Mouse (Mus musculus) thymus, adult 2 months (tissue): Measurements from ENCODE around the gene Ulk3. TPM values are rescaled to one million over a fixed set of nuclear protein-coding genes. Genes with fewer than 3 reads are reported as not detected.

ENCODE experiments used
- DNase-seq: peaks from one replicate; pipeline ENCODE4 v3.0.0; 2021
- H3K27ac ChIP-seq: fragments of 200-500 bp; 2 replicates; pipeline ENCODE4 v1.5.1; 2012; ENCODE audit warnings: low read length, control low read depth; ENCODE audit not compliant: control insufficient read depth, insufficient read depth
- H3K27me3 ChIP-seq: fragments of 200-500 bp; 2 replicates; pipeline ENCODE4 v1.6.1; 2012; ENCODE audit warnings: mild to moderate bottlenecking, low read length, moderate library complexity, mixed read lengths; ENCODE audit not compliant: control insufficient read depth, insufficient read depth
- H3K36me3 ChIP-seq: fragments of 200-500 bp; 2 replicates; pipeline ENCODE4 v1.6.1; 2012; ENCODE audit warnings: mild to moderate bottlenecking, low read length, moderate library complexity; ENCODE audit not compliant: control insufficient read depth, insufficient read depth
- H3K4me1 ChIP-seq: fragments of 200-500 bp; replicated peaks from 2 replicates; pipeline ENCODE4 v1.6.1; 2012; ENCODE audit warnings: low read length; ENCODE audit not compliant: control insufficient read depth, insufficient read depth
- H3K4me3 ChIP-seq: fragments of 200-500 bp; 2 replicates; pipeline ENCODE4 v1.5.1; 2012; ENCODE audit warnings: mild to moderate bottlenecking, low read length, control low read depth, moderate library complexity; ENCODE audit not compliant: control insufficient read depth, insufficient read depth
- CTCF ChIP-seq: fragments of 200-500 bp; IDR thresholded peaks from 2 replicates; pipeline ENCODE4 v1.5.1; 2012; ENCODE audit warnings: mild to moderate bottlenecking, control low read depth, low read length, moderate library complexity, borderline replicate concordance; ENCODE audit not compliant: control insufficient read depth, poor library complexity, insufficient read depth; ENCODE audit errors: extremely low read depth
- POLR2A ChIP-seq: fragments of 200-500 bp; IDR thresholded peaks from 2 replicates; pipeline ENCODE4 v1.6.1; 2012; ENCODE audit warnings: mild to moderate bottlenecking, low read length, control low read depth, moderate library complexity; ENCODE audit not compliant: control insufficient read depth, poor library complexity, insufficient read depth; ENCODE audit errors: extremely low read depth
- WGBS: fragments of 180-500 bp; shearing (Covaris S2); methylation state at CpG from one replicate; pipeline ENCODE4 v1.1.7; 2018; 5-methylcytosine and 5-hydroxymethylcytosine counted together
- polyA plus RNA-seq: library from polyadenylated mRNA; depleted of rRNA; stranded (reverse); fragments of >200 nt; gene quantifications from 2 replicates; pipeline ENCODE4 v1.2.3, GENCODE M21; 2012

Ulk3 gene
- polyA plus RNA-seq, 1 experiment = 65.7 TPM

DNA sequence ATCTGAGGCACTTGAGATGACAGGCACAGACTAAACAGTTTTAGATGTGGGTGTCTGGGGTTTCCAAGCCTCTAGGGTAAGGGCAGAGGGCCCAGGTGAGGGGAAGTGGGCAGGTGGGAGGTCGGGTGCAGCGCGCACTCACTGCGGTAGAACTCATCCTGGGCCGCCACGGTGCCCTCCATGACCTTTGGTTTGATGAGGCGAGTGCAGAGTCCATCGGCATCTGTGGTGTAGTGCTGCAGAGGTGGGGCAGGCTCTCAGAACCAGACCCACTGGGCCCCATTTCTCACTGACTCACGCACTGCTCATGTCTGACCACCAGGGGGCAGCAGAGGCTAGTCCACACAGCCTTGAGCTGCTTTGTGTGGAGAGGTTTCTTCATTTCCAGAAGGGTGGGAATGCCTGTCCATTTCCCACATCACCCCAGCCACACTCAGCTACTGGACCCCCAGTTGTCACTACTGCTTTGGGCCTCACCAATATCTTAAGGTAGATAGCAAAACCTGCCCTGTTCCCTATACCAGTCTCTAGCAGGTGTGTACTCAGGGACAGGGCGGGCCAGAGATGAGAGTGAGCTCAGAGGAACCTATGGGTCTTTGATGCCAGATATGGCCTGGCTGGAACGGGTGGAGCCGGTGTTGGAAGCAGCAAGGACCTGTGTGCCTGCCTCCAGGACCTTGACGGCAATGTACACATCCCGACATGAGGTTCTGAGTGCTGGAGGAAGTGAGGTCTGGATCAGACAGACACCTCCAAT, 40.0 kb downstream of the Ulk3 start:
- no peaks in the 10 kb centered on the region for H3K27me3 ChIP-seq
- TF ChIP-seq CTCF (peak; percentile 99), POLR2A (no peak)
- WGBS = 32% methylated on average over 14 of the region's 14 CpGs
- H3K4me3 ChIP-seq = no peak overlapping the region
- H3K36me3 ChIP-seq = peaks cover 64% of the 10 kb centered on the region
- no peak overlapping the region; the same call in 1 of the 2 replicates for H3K27ac ChIP-seq
- H3K4me1 ChIP-seq = peaks cover 26% of the 10 kb centered on the region
- DNase-seq = peak; percentile 75

- Histone ChIP-seq H3K27ac (peak overlapping the region; percentile 20; the same call in 1 of the 2 replicates), H3K4me3 (no peak overlapping the region), H3K4me1 (peaks cover 50% of the 10 kb centered on the region), H3K36me3 (peaks cover 24% of the 10 kb centered on the region), H3K27me3 (no peaks in the 10 kb centered on the region)
- TF ChIP-seq POLR2A = no peak
- TF ChIP-seq CTCF = no peak
- DNase-seq = peak; percentile 51
- 35% methylated on average over 4 of the region's 4 CpGs for WGBS
Measured at GRCm38 (mm10) chr9:57633481-57634024, 44.3 kb downstream of the Ulk3 start.

GRCm38 (mm10) chr9:57637272-57637671, 48.0 kb downstream of the Ulk3 start:
- 39% methylated on average over 3 of the region's 3 CpGs for WGBS

DNA sequence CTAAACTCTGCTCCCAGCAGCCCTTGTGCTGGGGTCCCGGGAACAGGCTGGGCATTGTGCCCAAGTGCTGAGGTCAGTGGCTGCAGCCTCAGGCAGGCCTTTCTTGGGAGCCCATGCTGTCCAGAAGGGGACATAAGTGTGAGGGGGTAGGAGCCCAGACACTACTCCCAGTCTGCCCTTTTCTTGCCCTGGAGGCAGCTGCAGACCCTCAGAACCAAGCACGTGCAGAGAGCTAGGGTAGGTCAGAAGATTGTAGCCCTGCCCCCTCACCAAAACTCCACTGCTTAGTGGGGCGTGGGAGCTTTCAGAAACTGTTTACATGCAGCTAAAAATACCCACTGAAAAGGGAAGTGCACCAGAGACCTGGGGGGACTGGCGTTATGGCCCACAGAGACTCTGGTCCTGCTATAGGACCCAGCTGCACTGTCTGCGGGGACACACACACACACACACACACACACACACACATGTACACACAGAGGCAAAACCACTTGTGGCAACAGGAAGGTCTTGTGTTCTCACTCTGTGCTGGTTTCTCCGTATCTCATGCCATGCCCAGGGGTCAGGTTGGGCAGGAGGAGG, 48.6 kb downstream of the Ulk3 start:
- Histone ChIP-seq H3K4me1 (peaks cover 81% of the 10 kb centered on the region), H3K4me3 (0 out of 2 replicates have a peak overlapping the region, but pooled peaks have one; percentile 6), H3K27ac (peak overlapping the region; percentile 90), H3K27me3 (no peaks in the 10 kb centered on the region), H3K36me3 (no peaks in the 10 kb centered on the region; the same call in 1 of the 2 replicates)
- TF ChIP-seq POLR2A = no peak
- no peak for TF ChIP-seq CTCF
- peak; percentile 47 for DNase-seq
- WGBS = 3% methylated on average over 6 of the region's 6 CpGs

More at GRCm38 (mm10) chr9:57637272-57637671, 48.0 kb downstream of the Ulk3 start:
- Histone ChIP-seq H3K36me3 (no peaks in the 10 kb centered on the region; the same call in 1 of the 2 replicates), H3K27me3 (no peaks in the 10 kb centered on the region), H3K4me3 (no peak overlapping the region), H3K27ac (peak overlapping the region; percentile 90; the same call in 1 of the 2 replicates), H3K4me1 (peaks cover 75% of the 10 kb centered on the region)
- DNase-seq = no peak
- no peak for TF ChIP-seq POLR2A
- no peak for TF ChIP-seq CTCF

DNA sequence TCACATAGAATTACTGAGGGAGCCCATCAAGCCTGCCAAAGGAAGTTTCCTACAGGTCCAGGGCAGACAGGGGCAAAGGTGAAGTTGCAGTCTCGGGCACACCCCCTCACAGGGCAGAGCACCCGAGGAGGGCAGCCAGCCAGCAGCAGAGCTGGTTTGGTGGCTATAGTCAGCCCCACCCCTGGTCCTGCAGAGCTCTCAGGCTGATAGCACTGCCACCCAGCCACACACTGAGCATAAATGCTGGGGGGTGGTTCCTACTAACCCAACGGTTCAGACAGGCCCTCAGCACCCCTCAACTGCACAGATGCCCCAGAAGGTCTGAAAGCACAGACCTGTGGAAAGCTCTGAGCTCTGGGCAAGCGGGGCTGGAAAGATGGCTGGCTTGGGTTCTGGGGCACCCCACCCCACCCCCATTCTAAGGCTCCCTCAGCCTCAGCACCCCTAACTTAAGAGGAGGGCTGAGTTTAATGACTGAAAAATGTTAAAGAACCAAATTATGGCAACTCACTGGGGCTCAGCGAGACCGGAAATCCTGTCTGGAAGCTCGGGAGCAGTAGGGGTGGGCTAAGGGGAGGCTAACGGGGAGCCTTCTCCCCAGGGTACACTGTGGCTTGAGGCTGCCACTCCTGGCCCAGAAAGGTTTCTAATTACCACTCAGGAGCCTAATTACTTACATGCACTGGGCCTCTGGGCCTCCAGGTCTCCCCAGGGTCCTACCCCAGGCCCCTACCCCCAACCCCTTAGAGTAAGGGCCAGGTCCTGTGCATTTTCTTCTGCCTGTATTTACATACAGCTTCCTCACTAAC, 49.6 kb downstream of the Ulk3 start:
- no peak for TF ChIP-seq POLR2A
- no peak for TF ChIP-seq CTCF
- no peak overlapping the region for H3K4me3 ChIP-seq
- peaks cover 80% of the 10 kb centered on the region for H3K4me1 ChIP-seq
- H3K27me3 ChIP-seq = no peaks in the 10 kb centered on the region
- 2% methylated on average over 8 of the region's 8 CpGs for WGBS
- peak overlapping the region; percentile 90 for H3K27ac ChIP-seq
- DNase-seq = peak; percentile 46
- no peaks in the 10 kb centered on the region; the same call in 1 of the 2 replicates for H3K36me3 ChIP-seq
